Mouse (Mus musculus) brain, embryonic 14.5 days (tissue): ENCODE results near the gene Csmd2. TPM values are rescaled to one million over a fixed set of nuclear protein-coding genes. Genes with fewer than 3 reads are reported as not detected.

Experiments used
- DNase-seq: peaks from one replicate; pipeline ENCODE4 v3.0.0-alpha.2; 2011; ENCODE audit warnings: low read depth
- CTCF ChIP-seq: fragments of 200-500 bp; IDR thresholded peaks from 2 replicates; pipeline ENCODE4 v1.5.1; 2012; ENCODE audit warnings: inconsistent platforms, mild to moderate bottlenecking, moderate library complexity, borderline replicate concordance; ENCODE audit not compliant: insufficient read depth, insufficient read length; ENCODE audit errors: extremely low read depth
- POLR2A ChIP-seq: fragments of 200-500 bp; IDR thresholded peaks from 2 replicates; pipeline ENCODE4 v1.6.1; 2012; ENCODE audit warnings: mild to moderate bottlenecking, inconsistent platforms, borderline replicate concordance; ENCODE audit not compliant: poor library complexity, insufficient read depth, insufficient read length, severe bottlenecking; ENCODE audit errors: extremely low read depth
- polyA plus RNA-seq: library from polyadenylated mRNA; depleted of rRNA; stranded (reverse); fragments of >200 nt; gene quantifications from 2 replicates; pipeline ENCODE4 v1.2.3, GENCODE M21; 2012

The Csmd2 gene
- polyA plus RNA-seq, 1 experiment = 31.8 TPM

DNA sequence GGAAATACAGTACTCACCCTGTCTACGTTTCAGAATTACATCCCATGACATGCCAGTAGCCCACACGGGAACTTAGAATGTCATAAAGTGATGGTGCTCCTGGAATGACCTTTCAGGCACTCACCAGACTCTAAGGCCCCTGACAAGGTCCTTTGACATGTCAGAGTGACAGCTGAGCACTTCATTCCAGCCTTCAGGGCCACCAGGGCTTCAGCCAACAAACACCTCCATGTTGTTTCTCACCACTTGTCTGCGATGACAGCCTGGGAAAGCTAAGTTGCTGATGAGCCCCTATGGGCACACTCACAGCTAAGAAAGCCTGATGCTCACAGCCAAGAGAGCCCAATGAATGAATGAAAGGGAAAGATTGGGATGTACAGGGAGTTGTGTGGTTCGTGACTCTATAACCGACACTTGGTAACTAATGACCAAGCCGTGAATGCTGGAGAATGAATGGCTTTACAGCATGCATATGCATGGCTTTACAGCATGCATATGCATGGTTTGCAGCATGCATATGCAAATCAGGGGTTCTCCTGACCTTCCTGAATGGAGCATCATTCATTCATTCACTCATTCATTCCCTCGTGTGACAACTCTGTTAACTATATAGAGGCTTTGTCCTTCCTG, 432.4 kb downstream of the Csmd2 start:
- DNase-seq = peak; percentile 86
- TF ChIP-seq CTCF (no peak), POLR2A (no peak)

DNA sequence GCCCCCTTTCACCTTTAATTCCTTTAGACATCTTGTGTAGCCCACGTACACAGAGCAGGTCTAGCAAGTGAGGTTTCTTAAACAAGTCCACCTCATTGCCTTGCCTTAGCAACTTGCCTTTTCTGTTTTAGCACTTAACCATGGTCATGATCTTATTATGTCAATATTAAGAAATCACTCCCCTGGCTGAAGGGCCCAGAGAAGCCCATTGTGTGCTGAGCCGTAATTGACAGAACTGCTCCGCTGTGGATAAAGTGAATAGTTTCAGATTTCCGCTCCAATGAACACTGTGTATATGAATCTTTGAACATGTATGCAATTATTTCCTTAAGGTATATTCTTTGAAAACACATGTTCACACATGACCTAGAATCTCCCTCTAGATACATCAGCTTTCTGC, 434.8 kb downstream of the Csmd2 start:
- DNase-seq = peak; percentile 54
- TF ChIP-seq POLR2A (no peak), CTCF (no peak)

DNA sequence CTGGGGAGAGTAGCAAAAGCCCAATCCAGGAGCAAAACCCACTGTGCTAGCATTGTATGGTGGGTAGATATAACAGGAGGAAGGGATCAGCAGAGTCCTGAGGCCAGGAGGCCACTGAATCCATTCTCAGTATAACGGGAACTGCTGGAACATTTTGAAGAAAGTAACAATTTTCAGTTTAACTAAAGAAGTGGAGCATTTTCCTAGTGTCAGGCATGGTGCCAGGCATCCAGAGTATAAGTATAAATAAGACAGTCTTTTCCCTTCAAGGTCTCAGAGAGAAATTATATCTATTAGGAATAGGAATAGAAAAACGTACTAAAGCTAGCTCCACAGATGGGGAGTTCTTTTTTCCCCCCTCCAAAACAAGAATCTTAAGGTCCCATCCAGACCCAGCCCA, 437.7 kb downstream of the Csmd2 start:
- DNase-seq = no peak
- TF ChIP-seq CTCF = no peak
- no peak for TF ChIP-seq POLR2A

DNA sequence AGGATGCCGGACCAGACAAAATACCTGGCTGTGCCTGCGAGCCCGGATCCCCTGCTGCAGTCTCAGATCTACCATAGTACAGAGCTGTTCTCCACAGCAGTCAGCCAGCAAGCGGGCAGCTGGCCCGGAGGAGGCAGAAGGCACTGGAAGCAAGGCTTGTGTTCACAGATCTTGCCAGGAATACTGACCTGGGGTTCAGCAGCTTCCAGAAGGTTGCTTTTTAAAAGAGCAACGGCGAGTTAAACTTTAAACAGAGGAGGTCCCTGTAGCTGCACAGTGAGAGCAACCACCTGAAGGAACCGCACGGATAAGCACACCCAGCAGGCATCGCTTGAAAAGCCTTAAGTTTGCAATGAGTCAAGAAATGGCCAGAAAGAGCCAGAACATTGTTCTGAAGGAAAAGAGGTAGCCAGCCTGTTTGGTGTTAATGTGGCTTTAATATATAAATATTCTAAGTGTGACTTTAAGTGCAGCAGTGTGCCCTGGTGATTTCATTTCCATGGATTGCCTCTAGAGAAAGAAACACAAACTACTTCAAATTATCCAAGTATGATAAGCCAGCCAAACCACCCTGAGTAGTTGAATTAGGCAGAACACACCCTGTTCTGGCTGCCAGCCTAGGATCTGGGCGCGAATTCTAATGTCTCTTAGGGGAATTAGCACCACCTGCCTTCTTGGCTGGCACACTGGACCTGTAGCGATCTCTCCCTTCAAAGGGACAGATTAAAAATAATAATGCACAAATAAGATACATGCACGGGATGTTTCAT, 439.8 kb downstream of the Csmd2 start:
- TF ChIP-seq POLR2A = no peak
- TF ChIP-seq CTCF = no peak
- DNase-seq = peak; percentile 82

DNA sequence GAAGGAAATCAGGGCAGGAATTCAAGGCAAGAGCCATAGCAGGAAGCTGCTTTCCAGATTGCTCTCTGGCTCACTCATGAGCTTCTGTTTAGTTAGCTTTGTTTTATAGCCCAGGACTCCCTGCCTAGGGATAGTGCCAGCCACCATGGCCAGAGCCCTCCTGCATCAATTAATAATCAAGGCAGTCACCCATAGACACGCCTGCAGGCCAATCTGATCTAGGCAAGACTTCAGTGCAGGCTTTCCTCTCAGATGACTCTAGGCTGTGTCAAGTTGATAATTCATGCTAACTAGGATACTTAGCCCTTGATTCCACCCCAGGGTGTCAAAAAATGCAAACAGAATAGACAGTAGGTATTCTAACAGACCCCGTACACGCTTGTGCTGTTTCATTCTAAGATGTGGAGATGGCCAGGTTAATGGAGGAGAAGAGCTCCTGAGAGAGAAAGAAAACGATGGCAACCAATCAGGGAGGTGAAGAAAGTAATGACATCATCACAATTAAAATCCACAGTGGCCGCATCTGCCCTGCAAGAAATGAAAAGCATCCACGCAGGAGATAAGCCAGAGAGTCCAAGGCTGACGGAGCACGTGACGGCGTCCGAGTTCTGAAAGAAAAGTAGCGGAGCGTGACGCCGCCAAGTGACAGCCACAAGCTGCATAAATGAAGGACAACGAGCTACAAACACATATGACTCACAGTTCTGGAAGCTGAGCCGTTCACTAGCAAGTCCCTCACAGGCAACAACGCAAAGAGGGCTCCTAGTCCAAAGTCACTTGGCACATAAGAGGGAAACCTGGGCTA, 440.8 kb downstream of the Csmd2 start:
- DNase-seq = peak; percentile 87
- no peak for TF ChIP-seq CTCF
- TF ChIP-seq POLR2A = no peak

DNA sequence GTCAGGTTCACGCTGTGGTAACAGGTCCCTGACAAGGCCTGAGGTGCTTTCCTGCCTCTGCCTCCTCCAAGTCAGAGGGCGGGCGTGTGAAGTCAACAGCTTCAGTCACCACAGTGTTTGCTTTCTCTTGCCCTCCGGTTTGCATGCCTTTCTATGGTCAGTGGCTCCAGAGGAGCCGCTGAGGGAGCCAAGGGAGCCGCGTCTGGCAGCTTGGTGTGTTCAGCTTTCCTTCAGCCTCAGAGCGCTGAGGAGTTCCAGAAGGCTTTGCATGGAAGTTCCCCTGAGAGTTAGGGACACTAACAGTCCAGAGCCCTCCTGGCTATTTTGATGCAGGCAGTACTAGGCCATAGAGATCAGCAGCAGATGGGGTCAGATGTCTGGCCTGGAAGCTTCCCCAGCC, 441.9 kb downstream of the Csmd2 start:
- no peak for DNase-seq
- TF ChIP-seq POLR2A = no peak
- TF ChIP-seq CTCF = no peak

DNA sequence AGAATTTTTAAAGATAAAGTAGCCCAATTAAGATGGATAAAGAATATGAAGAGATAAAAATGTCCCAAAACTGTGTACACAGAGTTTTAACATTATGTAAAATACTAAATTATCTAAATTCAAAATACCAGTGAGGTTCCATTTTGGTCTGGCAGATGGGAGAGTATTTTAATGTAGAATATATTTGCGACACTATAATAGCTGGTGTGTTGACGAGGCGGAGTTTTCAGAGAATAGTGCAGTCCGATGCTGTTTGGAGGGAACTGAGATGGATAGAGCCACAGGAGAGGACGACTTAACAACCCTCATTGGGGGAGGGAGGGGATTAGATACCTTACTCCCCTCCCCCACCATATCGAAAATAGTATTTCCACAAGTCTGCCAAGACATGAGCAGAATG, 452.9 kb downstream of the Csmd2 start:
- DNase-seq = no peak
- TF ChIP-seq POLR2A (no peak), CTCF (no peak)

DNA sequence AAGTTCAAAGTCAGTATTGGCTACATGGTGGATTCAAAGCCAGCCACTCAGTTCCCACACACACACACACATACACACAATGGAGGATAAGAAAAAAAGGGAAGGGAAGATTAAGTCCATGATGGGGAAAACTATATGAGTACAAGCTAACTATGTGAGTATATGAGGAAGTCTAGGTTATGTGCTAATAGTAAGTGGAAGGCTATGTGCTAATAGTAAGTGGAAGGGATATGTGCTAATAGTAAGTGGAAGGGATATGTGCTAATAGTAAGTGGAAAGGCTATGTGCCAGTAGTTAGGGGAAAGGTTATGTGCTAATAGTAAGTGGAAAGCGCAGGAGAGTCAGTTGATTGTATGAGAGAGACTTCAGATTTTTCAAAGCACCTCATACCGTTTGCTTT, 453.6 kb downstream of the Csmd2 start:
- no peak for DNase-seq
- TF ChIP-seq CTCF = no peak
- no peak for TF ChIP-seq POLR2A

DNA sequence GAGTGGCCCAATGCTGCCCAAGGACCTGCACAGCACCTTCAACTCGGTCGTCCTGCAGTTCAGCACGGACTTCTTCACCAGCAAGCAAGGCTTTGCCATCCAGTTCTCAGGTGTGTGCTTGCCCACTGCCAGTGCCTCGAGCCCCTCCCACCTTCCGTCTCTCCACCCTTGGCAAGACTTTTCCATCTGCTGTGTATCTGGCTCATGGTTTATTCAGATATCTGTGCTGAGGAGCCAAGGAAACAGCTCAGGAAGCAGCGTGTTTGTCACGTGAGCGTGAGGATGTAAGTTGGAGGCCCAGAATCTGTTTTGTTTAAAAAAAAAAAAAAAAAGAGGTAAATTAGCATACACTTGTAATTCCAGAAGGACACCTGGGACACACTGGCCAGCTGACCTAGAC, 455.1 kb downstream of the Csmd2 start:
- DNase-seq = peak; percentile 78
- no peak for TF ChIP-seq CTCF

DNA sequence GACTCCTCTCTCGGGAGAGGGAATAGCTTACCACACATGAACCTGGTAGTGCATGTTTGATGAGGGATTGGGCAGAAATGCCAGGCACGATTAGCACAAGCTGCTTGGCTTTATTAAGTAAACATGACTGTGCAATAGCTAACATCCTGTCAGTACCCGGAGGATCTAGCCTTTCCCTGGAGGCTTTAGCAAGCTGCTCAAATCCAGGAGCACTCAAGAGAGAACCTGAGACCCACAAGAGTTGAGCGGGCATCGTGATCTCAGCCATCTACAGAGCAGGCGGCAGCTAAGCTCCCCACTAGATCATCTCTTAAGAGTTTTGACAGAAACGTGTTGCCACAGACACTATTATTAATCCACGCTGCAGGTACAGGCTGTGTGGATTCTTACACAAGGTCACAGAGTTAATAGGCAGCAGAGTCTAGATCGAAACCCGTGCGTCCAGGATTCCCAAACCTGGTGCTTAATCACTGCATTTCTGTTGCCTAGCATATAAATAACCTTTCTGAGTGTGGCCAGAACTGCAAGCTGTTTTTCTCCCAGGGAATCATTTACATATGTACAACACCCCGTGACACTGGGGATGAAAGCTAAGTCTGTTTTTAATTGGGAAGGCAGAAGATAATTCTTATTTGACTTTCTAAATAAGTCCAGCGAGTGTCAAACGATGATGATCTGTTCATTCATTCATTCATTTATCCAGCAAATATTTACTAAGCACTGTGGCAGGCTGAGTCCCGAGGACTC, 458.0 kb downstream of the Csmd2 start:
- peak; percentile 64 for DNase-seq
- TF ChIP-seq POLR2A (no peak), CTCF (no peak)
